Mouse (Mus musculus) MN1 (cell line): ENCODE data around the gene Srebf1.

Experiments
- DNase-seq: peaks from one replicate; pipeline ENCODE4 v3.0.0-alpha.2; 2016; ENCODE audit warnings: low spot score

The Srebf1 gene

DNA sequence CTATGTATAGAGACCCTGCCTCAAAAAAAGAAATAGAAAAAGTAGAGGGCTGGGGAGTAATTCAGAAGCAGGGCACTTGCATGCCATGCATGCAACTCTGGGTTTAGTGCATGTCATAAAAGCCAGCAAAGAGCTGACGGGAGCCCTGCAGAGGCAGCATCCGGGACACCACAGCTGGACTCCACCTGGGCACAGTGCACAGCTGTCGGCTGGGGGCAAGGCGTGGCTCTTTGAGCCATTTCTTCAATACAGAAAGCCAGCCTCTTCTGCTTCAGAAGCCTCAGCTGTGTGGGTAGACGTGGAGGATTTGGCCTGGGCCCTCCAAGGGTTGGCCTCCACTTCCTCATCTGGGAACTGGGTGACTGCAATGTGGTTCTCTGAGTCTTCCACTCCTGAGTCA is 13.0 kb upstream of the Srebf1 start:
- no peak for DNase-seq

GRCm38 (mm10) chr11:60233235-60233634 is 10.9 kb upstream of the Srebf1 start:
- DNase-seq: no peak

- no peak for DNase-seq
Observed at GRCm38 (mm10) chr11:60232441-60233058, 10.2 kb upstream of the Srebf1 start.

GRCm38 (mm10) chr11:60231951-60232350 is 9.6 kb upstream of the Srebf1 start:
- no peak for DNase-seq

DNA sequence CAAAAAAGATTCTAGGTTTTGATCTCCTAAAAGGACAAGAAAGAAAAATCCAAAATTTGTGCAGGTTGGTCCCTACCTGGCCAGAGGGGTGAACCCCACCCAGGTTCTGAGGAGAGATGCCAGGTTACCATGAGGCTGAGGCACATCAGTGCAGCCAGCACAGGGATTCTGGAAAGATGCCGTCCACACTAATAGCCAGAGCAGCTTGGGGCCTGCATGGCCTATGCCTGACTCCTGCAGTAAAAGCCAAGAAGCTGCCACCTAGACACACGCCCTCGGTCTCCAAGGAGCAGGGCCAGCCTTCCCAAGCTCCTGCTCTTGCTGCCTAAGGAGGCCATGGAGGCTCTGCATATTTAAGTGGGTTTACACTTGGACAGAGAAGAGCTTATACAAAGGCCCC is 8.9 kb upstream of the Srebf1 start:
- no peak for DNase-seq

GRCm38 (mm10) chr11:60230512-60230911 is 8.1 kb upstream of the Srebf1 start:
- DNase-seq: no peak

- DNase-seq: no peak
Observed at GRCm38 (mm10) chr11:60229821-60230220, 7.4 kb upstream of the Srebf1 start.

GRCm38 (mm10) chr11:60228525-60228924 is 6.1 kb upstream of the Srebf1 start:
- no peak for DNase-seq

DNA sequence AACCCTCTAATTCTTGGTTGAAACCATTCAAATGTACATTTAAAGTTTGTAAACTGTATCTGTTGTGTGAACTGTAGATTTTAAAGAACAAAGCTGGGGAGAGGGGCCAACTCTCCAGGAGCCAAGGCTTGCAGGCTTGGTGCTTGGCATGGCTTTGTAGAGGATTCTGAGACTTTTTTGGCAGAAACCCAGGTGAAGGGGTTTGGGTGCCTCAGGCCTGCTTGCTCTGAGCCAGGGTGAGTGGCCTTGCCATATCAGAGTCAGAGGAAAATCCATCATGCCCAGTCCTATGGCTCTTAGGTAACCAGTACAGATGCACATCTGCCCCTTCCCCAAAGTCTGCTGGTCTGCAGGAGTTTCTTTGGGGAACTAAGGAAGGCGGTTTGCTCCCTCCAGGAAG is 3.5 kb upstream of the Srebf1 start:
- no peak for DNase-seq

DNA sequence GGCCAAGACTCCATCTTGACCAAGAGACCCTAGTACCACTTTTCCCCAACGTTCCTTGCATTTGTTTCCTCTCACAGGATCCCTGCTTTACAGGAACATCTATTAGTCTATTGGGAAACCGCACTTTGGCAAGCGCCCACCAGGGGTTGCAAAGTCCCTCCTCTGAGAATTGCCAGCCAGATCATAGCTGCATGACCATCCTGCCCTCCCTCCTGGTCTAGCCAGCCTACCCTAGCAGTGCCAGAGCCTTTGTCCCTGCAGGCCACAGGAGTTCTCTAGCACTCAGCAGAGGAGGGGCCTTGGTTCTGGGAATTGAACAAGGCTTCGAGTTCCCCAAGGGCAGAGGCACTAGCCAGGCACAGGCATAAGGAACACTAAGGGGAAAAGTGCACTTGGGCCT is 2.3 kb upstream of the Srebf1 start:
- DNase-seq: peak; percentile 78

DNA sequence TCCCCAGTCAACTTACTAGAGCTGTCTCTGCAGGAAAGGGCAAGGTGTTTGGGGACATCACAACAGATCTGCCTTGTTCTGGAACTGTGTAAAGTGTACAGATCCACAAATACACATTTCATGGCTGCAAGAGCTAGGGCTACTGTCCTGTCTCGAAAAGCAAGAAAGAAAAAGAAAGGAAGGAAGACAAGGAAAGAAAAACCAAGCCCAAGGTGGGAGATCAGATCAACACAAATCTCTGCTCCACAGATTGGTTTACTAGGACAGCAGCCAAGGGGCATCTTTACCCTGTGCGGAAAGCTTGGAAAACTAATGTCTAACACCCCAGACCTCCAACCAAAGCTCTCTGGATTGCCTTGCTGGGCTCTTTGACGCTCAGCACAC is 304 bp downstream of the Srebf1 start:
- DNase-seq: no peak

DNA sequence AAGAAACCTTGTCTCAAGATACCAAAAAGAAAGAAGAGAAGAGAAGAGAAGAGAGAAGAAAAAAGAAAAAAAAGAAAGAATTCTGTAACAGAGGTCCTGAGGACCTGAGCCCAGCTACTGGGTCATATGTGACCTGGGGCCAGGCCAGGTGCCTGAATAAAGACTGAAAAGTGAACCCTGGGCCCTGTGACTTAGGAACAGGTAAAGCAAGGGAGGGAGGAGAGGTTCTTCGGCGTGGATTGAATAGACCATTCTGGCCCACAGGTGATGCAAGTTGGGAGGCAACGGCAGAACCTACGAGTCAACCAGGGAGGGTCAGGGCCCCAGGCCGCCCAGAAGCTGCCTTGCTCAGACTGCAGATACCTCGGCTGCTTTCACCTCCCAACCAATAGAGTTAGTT is 956 bp downstream of the Srebf1 start:
- no peak for DNase-seq

DNA sequence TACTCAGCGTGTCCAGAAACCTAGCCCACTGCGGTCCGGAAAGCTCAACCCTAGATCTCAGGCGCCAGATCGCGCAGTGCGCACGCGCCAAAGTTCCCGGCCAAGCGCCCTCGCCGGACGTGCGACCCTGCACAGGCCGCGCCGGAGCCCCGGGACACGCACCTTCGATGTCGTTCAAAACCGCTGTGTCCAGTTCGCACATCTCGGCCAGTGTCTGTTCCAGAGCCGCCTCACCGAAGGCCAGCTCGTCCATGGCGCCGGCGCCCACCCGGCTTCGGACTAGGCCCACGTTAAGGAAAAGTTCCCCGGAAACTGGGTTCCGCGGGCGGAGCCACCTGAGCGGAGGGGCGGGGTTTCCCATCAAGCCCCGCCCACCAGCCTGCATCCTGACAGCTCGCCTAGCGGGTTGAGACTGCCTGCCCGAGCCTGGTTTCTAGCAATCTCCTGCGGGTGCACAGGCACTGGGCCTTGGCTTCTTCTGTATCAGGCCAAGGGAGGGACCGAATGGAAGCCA is 2.0 kb downstream of the Srebf1 start:
- DNase-seq: peak; percentile 97

DNA sequence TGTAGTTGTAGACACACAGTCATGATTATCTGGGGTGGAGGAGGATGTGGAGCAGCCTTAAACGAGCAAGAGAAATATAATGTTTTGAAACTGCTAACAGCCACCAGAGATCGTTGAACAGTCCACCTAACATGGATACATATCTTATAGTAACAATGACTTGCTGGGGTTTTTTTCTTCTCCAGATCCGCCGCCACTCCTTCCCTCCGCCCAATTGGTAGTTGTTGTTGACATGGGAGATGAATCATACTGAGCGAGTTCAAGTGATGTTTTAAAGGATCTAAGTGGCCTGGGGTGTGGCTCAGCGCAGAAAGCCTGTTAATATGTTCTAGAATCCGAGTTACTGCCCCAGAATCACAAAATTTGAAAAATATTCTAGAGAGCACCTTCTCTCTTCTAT is 2.8 kb downstream of the Srebf1 start:
- DNase-seq: no peak

- DNase-seq: no peak
Observed at GRCm38 (mm10) chr11:60217467-60217866, 4.9 kb downstream of the Srebf1 start.

DNA sequence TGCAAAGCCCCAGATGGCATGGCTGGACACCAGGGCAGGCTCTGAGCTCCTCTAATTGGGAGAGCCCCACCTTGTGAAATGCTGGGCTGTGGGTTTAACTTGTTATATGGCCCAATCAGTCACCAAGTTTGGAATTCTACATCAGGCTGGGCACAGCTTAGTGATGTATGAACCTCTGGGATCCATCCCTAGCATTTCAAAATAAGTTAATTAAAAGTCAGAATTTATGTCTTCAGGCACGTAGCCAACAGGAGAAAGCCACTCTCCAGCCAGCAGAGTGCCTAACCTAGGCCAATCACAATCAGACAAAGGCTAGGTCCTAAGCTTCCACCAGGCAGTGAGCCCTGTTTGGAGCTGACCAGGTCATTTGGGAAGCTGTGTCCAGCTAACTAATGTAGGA is 5.7 kb downstream of the Srebf1 start:
- peak; percentile 91 for DNase-seq

- DNase-seq: no peak
Observed at GRCm38 (mm10) chr11:60213266-60213665, 9.1 kb downstream of the Srebf1 start.

GRCm38 (mm10) chr11:60211761-60212160 is 10.6 kb downstream of the Srebf1 start:
- no peak for DNase-seq

- no peak for DNase-seq
Observed at GRCm38 (mm10) chr11:60211152-60211551, 11.2 kb downstream of the Srebf1 start.

DNA sequence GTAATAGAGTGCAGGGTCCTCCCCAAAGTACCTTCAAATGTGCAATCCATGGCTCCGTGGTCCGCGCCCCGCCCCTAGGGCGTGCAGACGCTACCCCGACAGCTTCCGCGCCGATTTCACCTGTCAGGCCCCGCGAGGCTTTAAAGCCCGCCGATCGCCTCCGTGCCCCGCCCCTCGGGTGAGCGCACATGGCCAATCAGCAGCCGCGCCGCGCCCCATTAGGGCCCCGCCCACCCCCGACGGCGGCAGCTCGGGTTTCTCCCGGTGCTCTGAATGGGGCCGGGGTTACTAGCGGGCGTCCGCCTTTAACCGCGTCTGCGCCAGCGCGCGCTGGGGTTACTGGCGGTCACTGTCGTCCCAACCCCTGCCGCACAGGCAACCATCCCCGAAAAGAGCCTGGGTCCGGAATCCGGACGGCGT is 12.1 kb downstream of the Srebf1 start:
- DNase-seq: peak; percentile 99

GRCm38 (mm10) chr11:60209933-60210249 is 12.5 kb downstream of the Srebf1 start:
- no peak for DNase-seq

GRCm38 (mm10) chr11:60209217-60209932 is 13.0 kb downstream of the Srebf1 start:
- peak; percentile 98 for DNase-seq

GRCm38 (mm10) chr11:60208712-60209111 is 13.7 kb downstream of the Srebf1 start:
- no peak for DNase-seq

GRCm38 (mm10) chr11:60208201-60208600 is 14.2 kb downstream of the Srebf1 start:
- no peak for DNase-seq
